Mouse (Mus musculus) embryo, embryonic 10.5 days (tissue): ENCODE data around the gene Haghl.
"Not testable (repeated sequence)": the region's sequence is repeated elsewhere in the genome, so short reads cannot be mapped to it uniquely, and the experiment has no call there.

Experiments
- DNase-seq: peaks from one replicate; pipeline ENCODE4 v3.0.0-alpha.2; 2015; ENCODE audit warnings: low spot score

Gene Haghl

DNA sequence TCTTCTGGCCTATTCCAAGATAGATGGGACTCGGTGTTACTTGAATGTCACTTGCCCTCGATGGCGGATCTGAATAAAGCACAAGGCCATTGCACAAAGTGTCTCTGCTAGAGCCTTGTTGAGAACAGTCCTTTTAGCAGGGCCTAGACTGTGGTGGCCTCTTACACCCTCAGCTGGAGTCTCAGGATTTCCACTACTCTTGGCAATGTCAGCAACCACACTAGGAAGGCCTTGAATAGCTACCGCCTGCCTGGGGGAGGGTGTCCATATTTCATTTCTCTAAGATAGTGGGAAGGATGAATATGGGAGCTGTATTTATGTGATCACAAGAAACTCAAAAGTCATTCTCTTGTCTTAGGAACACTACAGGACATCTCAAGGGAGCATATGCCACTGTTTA lies 37.2 kb downstream of the Haghl start:
- no peak for DNase-seq

DNA sequence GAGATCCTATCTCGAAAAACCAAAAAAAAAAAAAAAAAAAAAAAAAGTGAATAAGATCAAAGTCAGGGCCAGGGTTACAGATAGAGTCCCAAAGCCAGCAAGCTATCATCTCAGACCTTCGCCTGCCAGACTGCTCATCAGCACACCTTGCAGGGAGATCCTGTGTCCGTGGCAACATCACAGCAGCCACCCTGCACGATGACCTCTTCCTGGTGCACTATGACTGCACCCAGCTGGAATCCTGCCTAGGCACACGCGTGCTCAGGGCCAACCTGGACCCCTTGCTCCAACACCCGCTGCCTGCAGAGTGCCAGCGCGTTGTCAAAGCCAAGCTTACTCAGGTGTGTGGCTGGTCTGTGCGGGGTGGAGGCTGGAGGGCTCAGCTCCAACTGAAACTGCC lies 41.2 kb downstream of the Haghl start:
- DNase-seq, result no peak

DNA sequence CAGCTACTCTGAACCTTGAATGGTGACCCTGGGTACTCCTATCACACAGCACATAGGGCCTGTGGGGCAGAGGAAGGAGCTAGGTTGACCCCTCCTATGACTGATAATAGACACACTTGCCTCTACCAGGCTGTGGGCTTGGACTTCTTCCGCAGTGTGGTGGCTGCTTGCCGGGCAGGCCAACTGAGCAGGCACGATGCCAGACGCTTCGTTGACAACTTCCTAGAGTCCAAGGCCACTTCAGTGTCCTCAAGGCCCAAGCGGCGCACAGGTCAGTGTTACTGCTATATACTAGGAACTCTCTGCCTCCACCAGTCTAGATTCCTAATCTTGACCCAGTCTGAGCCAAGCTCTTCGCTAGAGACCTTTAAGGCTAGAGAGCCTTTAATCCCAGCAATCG lies 41.6 kb downstream of the Haghl start:
- DNase-seq, result no peak

DNA sequence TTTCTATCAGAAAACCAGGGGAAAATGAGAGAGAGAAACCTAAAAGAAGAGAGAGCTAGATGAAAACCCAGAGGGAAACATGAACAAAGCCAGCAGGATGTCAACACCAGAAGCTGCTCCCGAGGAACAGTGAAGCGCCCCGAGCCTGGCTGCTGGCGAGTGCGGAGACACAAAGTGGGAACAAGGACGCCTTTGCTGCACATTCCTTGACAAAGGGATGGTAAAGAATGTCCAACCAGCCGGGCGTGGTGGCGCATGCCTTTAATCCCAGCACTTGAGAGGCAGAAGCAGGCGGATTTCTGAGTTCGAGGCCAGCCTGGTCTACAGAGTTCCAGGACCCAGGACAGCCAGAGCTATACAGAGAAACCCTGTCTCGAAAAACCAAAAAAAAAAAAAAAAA lies 44.0 kb downstream of the Haghl start:
- not testable (repeated sequence) for DNase-seq

DNA sequence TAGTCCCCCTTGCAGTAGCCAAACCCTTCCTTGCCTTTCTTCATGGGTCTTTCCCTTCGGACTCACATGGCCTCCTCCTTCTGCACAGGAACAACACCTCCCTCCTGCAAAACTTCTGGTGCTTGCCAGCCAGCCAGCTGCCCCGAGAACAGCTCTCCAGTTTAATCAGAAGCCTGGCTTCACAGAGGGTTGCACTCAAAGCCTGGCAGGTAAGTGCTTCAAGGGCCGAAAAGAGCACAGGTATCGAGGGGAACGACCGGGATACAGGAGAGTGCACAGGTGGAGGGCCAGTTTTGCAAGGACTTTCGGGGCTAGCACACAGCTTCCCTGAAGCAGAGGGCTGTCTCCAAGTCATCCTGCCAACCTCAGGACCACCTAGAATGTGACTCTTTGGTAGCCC lies 46.6 kb downstream of the Haghl start:
- no peak for DNase-seq

DNA sequence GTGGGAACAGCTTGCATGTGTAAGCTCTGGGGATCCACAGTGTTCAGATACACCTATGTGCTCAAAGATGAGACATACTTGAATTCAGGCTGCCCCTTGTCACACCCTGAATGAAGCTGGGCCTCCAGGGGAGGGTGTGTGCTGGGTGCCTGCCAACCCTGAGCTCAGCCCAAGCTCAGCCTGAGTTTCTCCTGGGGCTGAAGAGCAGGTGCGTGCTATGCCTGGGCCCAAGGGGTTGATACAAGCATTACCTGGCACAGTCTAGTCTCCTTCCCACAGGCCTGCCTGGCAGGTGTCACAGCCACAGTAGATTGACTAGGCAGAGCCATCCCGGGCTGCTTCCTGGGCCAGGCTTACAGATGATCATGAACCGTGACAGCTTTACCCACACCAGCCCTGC lies 49.7 kb downstream of the Haghl start, which contains the start of gene Mslnl:
TSS of gene Mslnl (plus strand) at position 298 of the 400 bp plus-strand sequence.
- no peak for DNase-seq

DNA sequence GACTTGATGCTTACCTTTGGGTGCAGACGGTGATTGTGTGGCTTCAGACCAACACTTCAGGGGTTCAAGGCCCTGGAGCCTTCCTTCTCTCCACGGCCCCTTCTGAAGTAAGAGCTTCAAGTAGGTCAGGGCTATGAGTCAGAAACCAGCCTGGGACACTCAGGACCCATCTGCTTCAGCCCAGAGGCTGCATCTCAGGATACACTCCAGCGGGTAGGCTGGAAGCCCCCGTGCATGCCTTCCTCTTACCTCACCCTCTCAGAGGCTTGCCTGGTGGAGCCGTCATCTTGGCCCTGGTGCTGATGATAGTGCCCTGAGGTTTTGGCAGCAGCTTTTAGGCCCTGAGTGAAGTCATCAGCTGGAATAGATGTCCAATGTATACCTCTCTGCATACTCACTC lies 50.2 kb downstream of the Haghl start:
- no peak for DNase-seq

DNA sequence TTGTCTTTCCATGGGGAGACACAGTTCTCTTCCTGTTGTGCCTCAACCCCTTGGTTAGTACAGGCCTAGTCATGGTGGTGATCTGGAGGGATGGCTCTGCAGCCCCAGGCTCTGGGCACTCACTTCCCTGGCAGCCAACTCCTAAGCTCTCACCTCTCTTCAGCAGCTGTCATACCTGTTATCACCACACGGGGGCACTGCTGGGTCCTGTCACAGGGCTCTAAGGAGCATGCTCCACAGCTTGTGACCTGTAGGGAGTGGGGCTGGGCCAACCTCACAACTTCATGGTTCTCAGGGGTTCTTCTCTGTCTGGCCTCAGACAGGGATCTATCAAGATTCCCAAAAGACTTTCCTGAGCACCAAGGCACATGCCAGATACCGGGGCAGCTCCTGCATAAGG lies 53.4 kb downstream of the Haghl start:
- peak; percentile 94 for DNase-seq
